Mouse (Mus musculus): Measurements from ENCODE around the gene Ift81.
"Not testable (repeated sequence)": the region's sequence is repeated elsewhere in the genome, so short reads cannot be mapped to it uniquely, and the experiment has no call there.

The Ift81 gene

DNA sequence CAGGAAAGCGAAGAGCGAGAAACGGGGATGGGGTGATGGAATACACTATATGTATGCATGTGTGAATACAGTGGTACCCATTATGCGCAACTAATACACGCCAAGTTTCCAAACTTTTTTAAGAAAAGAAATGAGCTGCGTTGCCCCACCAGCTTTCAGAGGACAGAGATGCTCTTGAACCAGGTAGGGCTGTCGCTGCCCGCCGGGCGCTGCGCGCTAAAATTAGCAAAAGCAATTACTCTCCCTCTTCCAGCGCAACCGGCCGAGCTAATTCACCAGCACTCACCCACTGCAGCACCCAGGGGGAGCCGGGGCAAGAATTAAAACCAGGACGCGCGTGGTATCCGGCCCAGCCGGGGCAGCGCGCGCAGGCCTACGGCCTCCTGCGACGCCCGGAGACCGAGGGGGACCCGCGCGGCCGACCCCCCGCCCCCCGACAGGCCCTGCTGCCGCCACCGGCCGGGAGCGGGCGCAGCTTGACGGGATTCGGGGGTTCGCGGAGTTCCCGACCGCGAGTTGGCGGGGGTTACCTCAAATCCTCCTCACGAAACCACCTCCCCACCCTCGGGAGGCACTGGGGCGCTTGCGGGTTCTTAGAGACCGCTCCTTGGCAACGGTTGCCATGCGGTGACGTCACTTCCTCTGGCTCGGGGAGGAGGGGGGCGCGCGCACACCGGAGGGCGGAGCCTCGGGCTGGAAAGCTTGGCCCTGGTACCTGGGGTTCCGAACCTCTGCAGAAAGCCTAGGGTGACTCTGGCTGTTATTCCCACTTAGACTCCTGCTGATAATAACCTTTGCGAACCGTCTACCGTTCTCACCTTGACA is at the start of gene Ift81:
Gene Ift81 (minus strand): TSS at position 611 of the 825 bp plus-strand sequence.
- DNase-seq (ENCODE audit: low spot score in 2 of 2) = peak; percentile 86 to 94

DNA sequence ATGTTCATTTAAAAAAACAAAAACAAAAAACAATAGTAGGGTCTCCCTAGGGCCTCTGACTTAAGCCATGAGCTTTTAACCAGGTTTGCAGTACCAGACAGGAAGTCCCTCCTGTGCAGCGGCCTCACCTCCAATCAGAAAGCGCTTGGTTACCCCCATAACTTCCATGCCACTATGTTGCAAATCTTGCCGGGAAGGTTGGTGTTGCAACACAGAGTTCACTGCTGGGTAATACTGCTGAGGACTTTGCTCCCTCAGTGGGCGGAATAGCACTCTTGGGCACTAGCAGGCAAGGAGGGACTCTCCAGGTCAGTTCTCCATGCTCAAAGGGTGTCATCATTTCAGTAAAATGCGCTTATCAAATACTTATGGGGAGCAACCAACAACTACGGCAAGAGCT is 48.2 kb upstream of the Ift81 start:
- no peak for DNase-seq (ENCODE audit: low spot score in 2 of 2)

DNA sequence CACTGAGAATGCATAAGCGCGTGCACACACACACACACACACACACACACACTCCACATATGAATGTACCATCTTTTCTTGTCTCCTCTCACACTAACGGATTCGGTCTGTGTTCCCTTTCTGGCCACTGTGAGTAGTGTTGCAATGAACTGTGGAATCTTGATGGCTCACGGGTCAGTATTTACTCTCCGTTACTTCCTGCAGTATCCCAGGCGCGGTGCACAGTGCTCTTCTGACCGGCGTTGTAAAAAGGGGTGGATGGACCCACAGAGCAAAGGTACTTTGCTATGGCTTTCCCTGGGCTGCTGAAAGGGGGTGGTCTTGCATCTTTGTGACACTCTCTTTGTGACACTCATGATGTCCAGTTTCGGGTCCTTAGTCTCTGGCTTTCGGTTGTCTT is 42.5 kb upstream of the Ift81 start:
- DNase-seq (ENCODE audit: low spot score in 2 of 2) = no peak

DNA sequence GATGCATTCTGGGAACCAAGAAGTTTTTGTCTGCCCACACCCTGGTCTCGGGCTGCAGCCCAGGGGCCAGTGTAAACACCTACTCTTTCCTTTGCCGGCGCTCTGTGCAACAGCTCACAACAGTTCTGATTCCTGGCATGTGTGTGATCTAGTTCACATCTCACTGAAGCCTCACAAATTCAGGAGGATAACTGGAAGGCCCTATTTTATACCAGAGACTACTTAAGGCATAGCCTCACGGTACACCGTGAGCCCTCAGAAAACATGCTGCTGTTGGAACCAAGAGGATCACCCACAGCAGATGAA is 39.9 kb upstream of the Ift81 start:
- DNase-seq (ENCODE audit: low spot score in 2 of 2) = no peak

DNA sequence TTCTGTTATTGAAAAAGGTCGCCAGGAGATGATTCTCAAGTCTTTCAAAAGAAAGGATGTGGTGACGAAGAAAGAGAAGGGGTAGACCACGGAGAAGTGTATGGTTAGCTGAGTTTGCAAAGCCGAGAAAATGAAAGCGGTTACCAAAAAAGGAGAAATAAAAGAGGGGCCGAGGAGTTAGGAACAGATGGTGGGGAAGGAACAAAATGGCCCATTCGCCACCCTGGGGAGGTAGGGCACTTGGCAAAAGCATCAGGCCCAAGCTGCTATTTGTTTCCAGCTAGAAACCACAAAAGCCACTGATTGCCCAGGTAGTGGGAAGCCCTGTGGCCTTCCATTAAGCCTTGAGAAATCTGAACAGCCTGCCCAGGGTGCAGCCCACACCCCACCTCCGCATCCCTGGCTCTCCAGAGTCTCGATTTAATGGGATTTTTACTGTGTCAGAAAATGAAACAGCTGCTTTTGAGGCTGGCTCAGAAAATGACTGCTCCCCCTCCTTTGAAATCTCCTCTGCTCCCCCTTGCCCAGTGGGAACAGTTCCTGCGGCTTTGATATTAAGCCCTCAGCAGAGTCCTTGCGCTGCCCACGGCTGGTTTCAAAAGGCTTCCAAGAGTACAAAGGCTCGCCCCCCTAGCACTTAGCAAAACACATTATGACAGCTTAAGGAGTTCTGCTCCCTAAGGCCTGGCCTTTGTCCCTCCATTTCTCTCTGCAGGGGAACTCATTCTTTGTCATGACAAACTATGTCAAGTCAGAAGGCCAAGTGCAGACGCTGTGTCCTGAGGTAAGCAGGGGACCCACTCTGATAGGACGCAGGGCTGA is 39.3 kb upstream of the Ift81 start:
- no peak for DNase-seq (ENCODE audit: low spot score in 2 of 2)

DNA sequence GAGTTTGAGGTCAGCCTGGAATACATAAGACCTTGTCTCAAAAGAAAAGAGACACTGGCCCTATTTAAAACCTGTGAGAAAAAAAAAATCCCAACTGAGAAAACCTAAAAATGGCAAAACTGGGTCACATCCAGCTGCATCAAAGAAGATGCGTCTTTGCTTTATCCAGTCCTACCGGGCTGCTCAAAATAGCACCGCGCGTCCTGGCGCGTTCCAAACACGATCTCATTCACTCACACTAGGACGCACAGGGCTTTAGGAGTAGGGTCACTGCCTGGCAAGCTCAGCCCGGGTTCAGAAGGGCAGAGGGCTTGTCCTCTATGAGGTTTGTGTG is 38.8 kb upstream of the Ift81 start:
- no peak for DNase-seq (ENCODE audit: low spot score in 2 of 2)

DNA sequence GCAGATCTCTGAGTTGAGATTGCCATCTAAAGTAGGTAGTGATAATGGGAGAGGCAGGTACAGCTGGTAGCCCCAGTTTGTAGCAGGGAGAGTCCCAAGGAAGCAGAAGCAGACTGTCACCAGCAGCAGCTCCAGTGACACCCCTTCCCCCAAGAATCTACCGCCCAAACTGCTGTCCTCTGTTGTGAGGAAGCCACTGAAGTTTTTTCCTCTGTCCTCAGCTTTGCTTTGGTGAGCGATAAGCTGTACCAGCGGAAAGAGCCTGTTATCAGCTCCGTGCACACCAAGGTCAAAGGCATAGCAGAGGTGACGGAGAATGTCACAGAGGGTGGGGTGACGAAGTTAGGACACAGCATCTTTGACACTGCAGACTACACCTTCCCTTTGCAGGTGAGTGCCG is 38.2 kb upstream of the Ift81 start:
- DNase-seq (ENCODE audit: low spot score in 2 of 2) = no peak

DNA sequence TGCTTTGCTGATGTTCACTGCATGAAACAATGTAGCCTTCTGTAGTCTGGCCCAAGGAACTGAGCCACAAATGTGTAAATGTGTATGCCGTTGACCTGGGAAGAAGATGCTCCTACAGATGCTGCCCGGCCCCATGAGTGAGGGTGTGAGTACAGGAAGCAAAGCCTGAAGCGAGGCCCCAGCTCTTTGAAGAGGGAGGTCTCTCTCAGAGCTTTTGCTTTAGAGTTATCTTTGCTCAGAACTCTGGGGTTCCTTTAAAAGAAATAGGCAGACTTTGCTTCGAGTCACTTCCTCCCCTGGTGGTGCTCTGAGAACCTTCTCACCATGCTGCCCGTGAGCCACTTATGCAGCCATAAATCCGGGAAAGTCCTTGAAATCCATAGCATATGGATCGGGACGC is 35.8 kb upstream of the Ift81 start:
- DNase-seq (ENCODE audit: low spot score in 2 of 2) = no peak

DNA sequence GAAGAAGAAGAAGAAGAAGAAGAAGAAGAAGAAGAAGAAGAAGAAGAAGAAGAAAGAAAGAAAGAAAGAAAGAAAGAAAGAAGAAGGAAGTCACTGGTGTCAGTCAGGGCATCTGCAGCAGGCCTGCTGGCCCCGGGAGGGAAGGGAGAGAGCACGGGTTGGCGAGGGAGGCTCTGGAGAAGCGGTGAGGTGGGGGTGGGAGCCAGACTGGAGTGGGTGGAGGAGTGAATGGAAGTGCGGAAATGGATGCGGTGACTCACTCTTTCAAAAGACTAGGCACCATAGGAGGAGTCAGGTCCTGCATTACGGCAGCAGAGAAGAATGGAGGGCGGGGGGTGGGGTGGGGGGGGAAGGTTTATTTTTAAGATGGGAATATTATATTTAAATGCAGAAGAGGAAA is 34.9 kb upstream of the Ift81 start:
- no peak for DNase-seq (ENCODE audit: low spot score in 2 of 2)

DNA sequence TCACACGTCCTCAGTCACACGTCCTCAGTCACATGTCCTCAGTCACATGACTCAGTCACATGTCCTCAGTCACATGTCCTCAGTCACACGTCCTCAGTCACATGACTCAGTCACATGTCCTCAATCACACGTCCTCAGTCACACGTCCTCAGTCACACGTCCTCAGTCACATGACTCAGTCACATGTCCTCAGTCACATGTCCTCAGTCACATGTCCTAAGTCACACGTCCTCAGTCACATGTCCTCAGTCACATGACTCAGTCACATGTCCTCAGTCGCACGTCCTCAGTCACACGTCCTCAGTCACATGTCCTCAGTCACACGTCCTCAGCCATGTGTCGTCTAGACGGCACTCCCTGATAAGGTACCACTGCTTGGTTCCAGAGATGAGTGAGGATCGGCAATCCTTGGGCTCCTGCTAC is 33.6 kb upstream of the Ift81 start:
- not testable (repeated sequence) for DNase-seq (ENCODE audit: low spot score in 2 of 2)

DNA sequence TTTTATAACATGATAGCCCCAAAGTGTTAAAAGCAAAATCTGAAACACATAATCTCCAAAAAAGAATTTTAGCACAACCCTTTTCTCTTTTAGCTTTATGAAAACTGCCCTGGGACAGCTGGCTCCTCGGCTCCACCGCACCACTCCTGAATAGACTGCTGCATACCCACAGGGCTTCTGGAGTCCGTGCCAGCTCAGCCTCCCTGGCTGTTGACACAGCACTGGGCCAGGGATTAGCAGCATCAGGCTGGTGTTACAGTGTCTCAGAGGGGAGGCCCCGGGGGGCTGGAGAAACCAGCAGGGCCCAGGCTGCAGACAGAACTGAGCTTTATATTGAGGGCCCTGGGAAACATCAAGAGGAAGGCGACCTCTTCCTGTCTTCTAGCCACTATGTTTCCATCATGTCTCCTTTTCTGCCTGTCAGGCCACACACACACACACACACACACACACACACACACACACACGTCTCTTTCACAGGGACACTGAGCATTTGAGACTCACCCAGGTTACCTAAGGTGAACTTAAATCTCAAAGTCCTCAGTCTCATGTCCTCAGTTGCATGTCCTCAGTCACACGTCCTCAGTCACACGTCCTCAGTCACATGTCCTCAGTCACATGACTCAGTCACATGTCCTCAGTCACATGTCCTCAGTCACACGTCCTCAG is 33.1 kb upstream of the Ift81 start:
- no peak for DNase-seq (ENCODE audit: low spot score in 2 of 2)

DNA sequence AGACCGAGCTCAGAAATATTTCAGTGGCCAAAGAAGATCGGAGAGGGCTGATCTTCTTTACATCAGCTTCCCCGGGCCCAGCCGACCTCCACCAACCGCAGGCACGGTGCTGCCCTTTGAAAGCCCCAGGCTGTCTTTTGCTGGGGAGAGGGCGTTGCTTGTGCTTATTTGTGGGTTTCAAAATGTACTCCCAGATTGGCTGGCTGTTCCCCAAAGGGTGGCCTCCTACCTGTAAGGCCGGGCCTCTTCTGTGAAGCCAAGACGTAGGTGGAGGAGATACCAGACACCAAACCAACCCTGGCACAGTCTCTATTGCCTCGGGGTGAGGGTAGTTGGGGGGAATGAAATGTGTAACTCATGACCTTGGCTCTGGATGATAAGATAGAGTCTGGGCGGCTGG is 31.7 kb upstream of the Ift81 start:
- no peak for DNase-seq (ENCODE audit: low spot score in 2 of 2)

DNA sequence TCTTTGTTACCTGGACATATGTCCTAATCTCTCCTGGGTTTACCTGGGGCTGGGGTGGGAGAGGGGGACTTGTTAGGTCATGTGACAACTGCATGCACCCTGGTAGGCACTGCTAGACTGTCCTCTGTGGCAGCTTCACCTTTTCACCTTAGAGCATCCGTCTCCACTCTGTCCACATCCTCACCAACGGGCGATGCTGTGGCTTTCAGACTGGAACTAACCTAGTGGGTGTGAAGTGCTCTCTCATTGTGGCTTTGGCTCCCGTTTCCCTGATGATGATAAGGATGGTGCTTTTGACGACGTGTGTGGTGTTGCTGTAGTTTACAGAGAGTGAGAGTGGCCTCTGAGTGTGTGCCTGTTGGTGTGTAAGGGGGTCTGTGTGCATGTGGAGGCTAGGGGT is 31.0 kb upstream of the Ift81 start:
- no peak for DNase-seq (ENCODE audit: low spot score in 2 of 2)

DNA sequence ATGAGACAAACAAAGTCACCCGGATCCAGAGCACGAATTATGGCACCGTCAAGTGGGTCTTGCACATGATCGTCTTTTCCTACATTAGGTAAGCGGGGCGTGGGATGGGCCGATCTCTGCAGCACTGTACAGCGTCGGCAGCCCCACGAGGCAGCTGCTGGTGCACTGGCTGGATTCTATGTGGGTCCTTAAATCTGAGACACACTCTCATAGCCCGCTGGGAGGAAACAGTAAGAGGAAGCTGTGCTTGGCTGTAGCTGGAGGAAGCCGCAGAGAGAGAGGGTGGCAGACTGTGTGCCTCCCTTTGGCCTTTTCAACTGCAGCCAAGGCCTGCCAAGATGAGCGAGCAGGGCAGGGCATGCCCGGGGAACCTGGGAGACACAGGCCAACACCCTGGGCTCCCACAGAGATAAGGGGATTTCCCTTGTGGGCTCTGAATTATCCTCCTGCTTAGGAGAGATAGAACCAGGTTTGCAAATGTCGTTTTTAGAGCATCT is 29.8 kb upstream of the Ift81 start:
- DNase-seq (ENCODE audit: low spot score in 2 of 2) = no peak

DNA sequence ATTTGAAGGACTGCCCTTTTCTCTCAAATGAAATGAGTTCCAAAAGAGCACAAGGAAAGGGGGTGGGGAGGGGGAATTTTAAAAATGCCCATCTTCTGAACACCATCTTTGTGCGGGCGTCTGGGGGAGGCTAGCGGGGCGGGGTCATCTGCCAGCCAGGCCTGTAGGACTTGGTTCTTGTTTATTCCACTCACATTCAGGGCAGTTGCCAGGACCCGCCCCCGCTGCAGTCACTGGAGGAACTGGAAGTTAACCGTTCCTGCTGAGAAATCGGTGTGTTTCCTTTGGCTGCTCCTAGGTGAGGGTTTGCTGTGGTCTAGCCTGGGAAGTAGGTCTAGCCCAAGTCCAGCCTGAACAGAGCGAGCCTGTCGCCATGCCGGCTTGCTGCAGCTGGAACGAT is 29.4 kb upstream of the Ift81 start, which contains the start of gene P2rx7:
Gene P2rx7 (plus strand): TSS at position 211 of the 400 bp plus-strand sequence.
- DNase-seq (ENCODE audit: low spot score in 2 of 2) = peak; percentile 16 to 62

DNA sequence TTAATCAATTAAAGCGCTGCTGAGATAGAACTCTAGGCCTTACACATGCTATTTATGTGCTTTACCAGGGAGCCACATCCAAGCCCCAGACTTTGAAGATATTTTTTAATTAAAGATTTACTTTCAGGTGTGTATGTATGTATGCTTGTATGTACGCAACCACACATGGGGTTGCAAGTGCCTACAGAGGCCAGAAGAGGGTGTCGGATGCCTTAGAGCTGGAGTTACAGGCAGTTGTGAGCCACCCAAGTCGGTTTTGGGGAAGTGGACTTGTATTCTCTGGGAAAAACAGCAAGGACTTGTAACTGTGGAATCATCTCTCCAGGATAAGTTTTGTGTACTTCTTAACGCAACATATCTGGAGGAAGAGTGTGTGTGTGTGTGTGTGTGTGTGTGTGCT is 25.7 kb upstream of the Ift81 start:
- DNase-seq (ENCODE audit: low spot score in 2 of 2) = no peak

DNA sequence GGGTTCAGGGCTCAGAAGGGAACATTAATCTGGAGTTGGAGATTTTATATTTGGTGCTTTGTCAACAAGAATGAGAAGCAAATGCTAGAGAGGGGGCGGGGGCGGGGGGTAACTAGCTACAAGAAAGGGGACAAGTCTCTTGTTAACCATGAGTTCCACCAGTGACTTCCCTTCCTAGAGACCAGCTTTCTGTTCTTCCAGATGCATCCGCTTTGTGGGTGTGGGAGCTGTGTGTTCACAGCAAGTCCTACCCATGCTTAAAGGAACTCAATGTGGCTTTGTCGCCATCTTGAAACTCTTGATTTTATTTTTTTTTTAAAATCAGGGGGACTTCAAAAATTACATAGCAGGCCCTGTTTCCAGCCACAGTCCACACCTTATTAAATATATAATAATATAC is 25.2 kb upstream of the Ift81 start:
- no peak for DNase-seq (ENCODE audit: low spot score in 2 of 2)

DNA sequence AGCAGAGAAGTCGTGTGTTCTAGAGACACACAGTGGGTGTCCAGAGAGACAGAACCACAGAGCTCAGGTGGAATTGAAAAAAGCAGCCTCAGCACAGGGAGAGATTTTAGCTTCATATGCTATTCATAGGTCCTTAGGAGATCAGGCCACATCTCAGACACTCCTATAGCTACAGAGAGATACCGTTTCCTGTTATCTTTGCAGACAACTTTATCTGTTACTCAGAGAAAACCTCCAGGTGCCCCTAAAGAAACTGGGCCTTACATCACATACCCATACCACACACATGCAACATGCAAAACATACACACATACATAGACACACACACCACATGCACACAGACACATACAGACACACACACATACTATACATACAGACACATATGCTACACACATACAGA is 24.0 kb upstream of the Ift81 start:
- DNase-seq (ENCODE audit: low spot score in 2 of 2) = no peak

DNA sequence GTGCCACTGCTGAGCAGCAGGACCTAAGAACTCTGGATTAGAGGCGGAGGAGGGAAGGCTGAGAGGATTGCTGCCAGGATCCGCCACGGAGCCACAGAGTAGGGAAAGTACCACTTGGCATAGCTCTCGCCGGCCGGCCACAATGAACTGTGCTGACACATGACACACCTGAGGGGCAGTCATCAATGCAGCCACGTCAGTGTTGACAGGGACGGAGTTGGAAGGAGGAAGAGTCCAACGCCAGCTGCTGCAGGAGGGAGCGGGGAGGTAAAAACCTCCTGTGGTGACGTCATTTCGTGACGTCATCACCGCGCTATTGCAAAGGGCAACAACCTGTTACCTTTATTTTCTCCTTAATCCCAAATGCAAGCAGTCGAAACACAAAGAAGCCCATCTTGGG is 22.6 kb upstream of the Ift81 start:
- DNase-seq (ENCODE audit: low spot score in 2 of 2) = no peak

DNA sequence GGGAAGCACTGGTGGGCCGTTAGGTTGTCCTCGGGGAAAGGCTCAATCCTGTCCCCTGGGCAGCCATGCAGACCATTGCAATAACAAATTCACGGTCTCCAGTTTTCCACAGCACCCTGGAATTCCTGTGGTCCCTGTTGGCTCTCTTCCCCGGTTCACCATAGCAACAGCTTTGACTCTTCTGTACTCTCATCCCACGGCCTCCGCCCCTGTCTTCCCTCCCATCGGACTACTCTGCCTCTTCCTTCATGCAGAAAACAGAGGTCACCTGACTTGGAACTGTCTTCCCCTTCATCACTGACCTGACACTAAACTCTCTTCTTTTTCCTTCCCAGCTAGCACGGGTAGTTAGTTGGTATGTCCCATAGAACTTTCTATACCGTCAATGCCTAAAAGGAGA is 22.0 kb upstream of the Ift81 start:
- no peak for DNase-seq (ENCODE audit: low spot score in 2 of 2)

DNA sequence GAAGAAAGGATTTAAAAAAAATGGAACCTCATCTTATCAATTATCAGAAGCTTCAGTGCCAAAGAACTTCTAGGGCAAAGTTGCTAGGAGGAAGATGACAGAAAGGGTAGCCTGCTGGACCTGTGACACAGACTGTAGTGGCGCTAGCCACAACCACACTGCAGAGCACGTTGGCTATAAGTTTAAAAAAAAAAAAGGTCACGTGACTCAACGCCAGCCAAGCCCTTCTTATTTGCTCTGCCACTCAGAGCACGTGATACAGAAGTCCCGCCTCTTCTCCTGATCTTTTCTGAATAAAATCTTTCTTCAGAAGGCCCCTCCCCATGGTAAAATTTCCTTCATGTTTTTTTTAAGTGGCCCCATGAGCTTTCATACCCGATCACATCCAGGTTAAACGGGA is 20.9 kb upstream of the Ift81 start:
- DNase-seq (ENCODE audit: low spot score in 2 of 2) = no peak

DNA sequence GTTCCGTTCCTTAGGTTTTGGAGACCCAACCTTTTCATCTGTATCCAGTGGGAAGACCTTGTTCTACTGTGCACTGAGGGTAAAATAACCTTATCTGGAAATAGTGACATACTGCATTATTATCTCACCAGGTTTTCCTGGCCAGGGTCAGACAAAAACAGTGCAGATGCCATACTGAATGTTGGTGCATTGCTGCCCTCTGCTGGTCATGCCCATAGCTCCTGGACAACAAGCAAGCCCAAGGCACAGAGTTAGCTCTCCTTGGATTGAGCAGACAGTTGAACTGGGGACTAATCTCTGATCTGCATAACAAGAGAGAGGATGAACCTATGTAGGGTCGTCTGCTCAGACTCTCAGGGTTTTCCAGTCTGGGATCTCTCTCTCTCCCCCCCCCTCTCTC is 12.9 kb upstream of the Ift81 start:
- DNase-seq (ENCODE audit: low spot score in 2 of 2) = peak; percentile 70 to 76
